Comparison of ENCODE assay signal across 17 mouse cellular contexts in the genomic region with DNA sequence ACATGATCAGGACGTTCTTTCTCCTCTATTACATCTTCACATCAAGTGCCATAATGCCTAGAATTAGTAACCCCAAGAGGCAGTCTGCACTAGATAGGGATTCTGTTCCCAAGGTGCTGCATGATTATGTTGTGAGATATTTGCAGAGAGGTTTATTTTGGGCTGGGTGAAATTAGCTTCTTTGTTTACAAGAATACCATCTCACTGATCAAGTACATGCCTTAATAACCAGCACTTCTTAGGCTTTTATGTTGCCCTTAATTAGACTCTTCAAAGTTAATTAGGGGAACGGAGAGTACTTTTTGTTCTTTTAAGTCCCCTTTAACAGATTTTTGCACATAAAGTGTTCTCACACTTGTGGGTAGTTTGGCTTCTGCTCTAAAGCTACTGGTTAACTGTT.
"Had no signal": no experiment of that assay in that cellular context is flagged by ENCODE, and none has a peak within 500 bp of the region (broad histone marks: within the 10 kb centered on the region; RNA-seq: fewer than 3 reads in every experiment).

No protein-coding gene starts in this region.

- H3K4me1 ChIP-seq: kidney, embryonic 15.5 days; limb, embryonic 12.5 days; limb, embryonic 15.5 days; neural tube, embryonic 12.5 days; neural tube, embryonic 15.5 days had no signal

- H3K4me2 ChIP-seq: kidney, embryonic 15.5 days; limb, embryonic 12.5 days; limb, embryonic 15.5 days; liver, embryonic 11.5 days; lung, embryonic 14.5 days; midbrain, embryonic 12.5 days; neural tube, embryonic 12.5 days; neural tube, embryonic 15.5 days had no signal

- H3K9me3 ChIP-seq: kidney, embryonic 15.5 days; limb, embryonic 12.5 days; limb, embryonic 15.5 days; midbrain, embryonic 12.5 days; neural tube, embryonic 12.5 days; neural tube, embryonic 15.5 days had no signal

- H3K27me3 ChIP-seq: kidney, embryonic 15.5 days; limb, embryonic 12.5 days; limb, embryonic 15.5 days; midbrain, embryonic 12.5 days; neural tube, embryonic 12.5 days; neural tube, embryonic 15.5 days had no signal

- H3K4me3 ChIP-seq: kidney, embryonic 15.5 days; limb, embryonic 12.5 days; limb, embryonic 15.5 days; midbrain, embryonic 12.5 days; neural tube, embryonic 12.5 days; neural tube, embryonic 15.5 days had no signal

- H3K27ac ChIP-seq: kidney, embryonic 15.5 days; limb, embryonic 12.5 days; limb, embryonic 15.5 days; liver, embryonic 14.5 days; macrophage; midbrain, embryonic 12.5 days; neural tube, embryonic 12.5 days; neural tube, embryonic 15.5 days had no signal

- DNase-seq: kidney, adult 8-10 months; kidney, postnatal 10 days; kidney, postnatal 4 days; liver, postnatal 0 days; lung, embryonic 14.5 days; thymus, adult 18-20 months; thymus, postnatal 36 days had no signal

- ATAC-seq: liver, postnatal 0 days; lung, postnatal 0 days had no signal

- H3K36me3 ChIP-seq: kidney, embryonic 15.5 days; limb, embryonic 12.5 days; limb, embryonic 15.5 days; midbrain, embryonic 12.5 days; neural tube, embryonic 12.5 days; neural tube, embryonic 15.5 days had no signal

- H3K9ac ChIP-seq: kidney, embryonic 15.5 days; limb, embryonic 12.5 days; limb, embryonic 15.5 days; liver, embryonic 14.5 days; liver, postnatal 0 days; lung, embryonic 14.5 days; midbrain, embryonic 12.5 days; neural tube, embryonic 12.5 days; neural tube, embryonic 15.5 days had no signal
